Mouse (Mus musculus): Measurements from ENCODE around the gene Pml. TPM values are rescaled to one million over a fixed set of nuclear protein-coding genes. Genes with fewer than 3 reads are reported as not detected.

Pml gene
- total RNA-seq, 2 experiments from 2014 or later: 8.4 to 11.0 TPM

DNA sequence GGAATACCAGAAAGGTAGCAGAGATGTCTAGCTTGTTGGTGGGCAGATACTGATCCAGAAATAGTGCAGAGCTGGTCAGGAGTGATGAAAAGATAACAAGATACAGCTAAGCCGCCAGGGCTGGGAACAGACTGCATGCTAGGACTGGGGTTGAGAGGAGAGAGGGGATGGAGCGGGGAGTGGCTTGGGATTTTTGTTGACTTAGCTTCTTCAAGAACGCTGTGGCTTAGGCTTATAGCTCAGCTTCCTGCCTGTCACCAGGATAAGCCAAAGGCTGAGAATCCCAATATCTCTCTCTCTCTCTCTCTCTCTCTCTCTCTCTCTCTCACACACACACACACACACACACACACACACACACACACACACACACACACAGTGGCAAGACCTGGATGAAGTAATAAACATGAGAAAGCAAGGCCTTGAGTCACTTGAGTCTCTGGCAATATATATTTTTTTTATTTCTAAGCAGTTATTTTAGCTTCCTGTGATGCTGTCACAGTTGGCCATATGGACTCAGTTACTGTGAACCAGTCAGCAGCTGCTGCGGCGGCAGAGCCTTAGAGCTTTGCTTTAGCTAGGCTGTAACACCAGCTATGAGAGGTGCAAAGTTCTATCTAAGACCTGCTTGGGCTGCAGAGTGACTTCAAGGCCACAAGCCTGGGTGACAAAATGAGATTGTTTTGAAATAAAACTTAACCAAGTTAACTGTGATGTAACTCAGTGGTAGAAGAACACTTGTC lies 73.7 kb downstream of the Pml start:
- no peak for DNase-seq (ENCODE audit: extremely low spot score in 1 of 2, low spot score in 1 of 2)

DNA sequence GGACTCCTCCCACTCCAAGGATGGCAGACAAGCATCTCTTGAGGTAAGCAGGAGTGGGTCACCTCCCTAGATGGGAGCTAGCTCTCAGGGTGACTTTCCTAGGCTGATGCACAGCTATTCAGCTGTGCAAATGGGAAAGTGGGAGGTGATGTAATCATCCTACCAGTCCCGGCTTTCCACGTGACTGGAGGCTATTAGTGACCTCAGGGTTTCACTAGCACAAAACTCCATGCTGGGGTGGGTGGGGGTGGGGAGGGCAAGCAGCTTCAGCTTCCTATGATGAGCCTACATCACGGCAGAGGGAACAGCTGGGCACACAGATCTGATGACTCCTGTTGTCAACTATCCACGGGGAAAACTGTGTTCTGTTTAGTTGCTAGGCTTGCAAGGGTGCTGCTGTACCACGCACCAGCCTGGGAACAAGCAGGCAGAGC lies 74.8 kb downstream of the Pml start:
- DNase-seq (ENCODE audit: extremely low spot score in 1 of 2, low spot score in 1 of 2): no peak

DNA sequence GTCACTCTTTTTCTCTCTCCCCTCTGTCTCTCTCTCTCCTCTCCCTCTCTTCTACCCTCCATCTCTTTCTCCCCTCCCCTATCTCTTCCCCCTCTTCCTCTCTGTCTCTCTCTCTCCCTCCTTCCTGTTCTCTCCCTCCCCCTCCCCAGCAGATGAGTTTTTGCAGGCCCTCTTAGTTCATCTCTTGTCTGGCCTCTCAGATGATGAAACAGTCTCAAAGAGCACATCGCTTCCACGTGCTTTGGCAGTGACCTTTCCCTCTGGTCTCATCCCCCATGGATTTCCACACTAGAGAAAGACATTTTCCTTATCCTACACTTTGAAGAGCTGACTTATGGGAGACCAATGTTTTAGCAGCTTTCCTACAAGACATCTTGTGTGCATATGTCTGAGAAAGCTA lies 76.7 kb downstream of the Pml start:
- DNase-seq (ENCODE audit: extremely low spot score in 1 of 2, low spot score in 1 of 2): no peak

DNA sequence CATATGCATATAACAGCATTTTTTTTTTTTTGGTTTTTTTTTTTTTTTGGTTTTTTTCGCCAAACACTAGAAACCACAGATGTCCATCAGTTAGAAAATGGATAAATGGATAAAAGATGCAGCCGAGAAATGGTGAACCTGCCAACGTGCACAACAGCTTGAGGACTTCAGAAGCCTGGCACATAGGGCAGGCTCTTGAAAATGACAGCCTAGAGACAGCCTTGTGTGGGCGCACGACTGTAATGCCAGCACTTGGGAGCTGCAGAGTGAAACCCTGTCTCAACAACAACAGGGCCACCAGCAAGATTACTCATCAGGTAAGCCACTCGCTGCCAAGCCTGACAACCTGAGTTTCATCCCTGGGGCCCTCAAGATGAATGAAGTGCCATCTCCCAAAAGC lies 80.2 kb downstream of the Pml start:
- DNase-seq (ENCODE audit: extremely low spot score in 1 of 2, low spot score in 1 of 2): no peak

DNA sequence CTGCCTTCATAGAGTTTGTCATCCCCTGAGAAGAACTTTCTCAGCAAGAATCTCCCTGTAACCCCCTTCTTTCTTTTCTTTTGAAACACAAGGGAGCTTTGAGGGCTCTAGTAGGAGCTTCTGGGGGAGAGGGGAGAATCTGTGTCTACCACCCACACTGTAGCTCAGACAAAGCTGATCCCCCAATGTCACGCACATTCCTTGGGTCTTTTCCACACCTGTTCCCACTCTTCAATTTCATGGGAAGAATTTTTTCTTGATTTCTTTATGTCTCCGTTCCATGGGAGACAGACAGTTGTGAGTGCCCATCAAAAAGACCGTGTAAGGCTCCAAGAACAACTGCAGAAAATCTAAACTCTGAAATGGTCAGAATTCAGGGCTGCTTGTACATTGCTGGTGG lies 80.7 kb downstream of the Pml start:
- DNase-seq (ENCODE audit: extremely low spot score in 1 of 2, low spot score in 1 of 2): no peak

Small RNAs within 50 kb of the gene (microRNA-seq; reads per million reads assigned to microRNA genes)
- gene Mir6385: 0 reads per million in 2 experiments

Other genes with a start within 250 kb of the Pml start
- 1 to 10 TPM; 1.1 to 3.1 TPM for gene Cyp11a1, start 243.4 kb downstream of the Pml start, total RNA-seq (2021)
- gene Stra6, start 186.0 kb downstream of the Pml start, total RNA-seq (2021): 10 to 100 TPM in 1 of 2 experiments, 1 to 10 TPM in 1; 9.3 to 12.9 TPM
- 1 to 10 TPM in 1 of 2 experiments, under 1 TPM in 1; 0.49 to 2.4 TPM for gene Ccdc33, start 131.0 kb downstream of the Pml start, total RNA-seq (2021)
- gene Islr, start 45.5 kb downstream of the Pml start, total RNA-seq (2021): 10 to 100 TPM; 11.3 to 15.0 TPM
- 100 to 1,000 TPM; 152 TPM for gene Islr2, start 45.5 kb downstream of the Pml start, total RNA-seq (2021)
- gene Stoml1, start 3.4 kb upstream of the Pml start, total RNA-seq (2021): 10 to 100 TPM; 71.3 to 78.6 TPM
- gene Loxl1, start 63.4 kb upstream of the Pml start, total RNA-seq (2021): 1 to 10 TPM; 3.1 to 4.0 TPM
- not detected for gene Tbc1d21, start 120.7 kb upstream of the Pml start, total RNA-seq (2021)
- 100 to 1,000 TPM; 230 to 247 TPM for gene Insyn1, start 238.8 kb upstream of the Pml start, total RNA-seq (2021)

Measured in layer of hippocampus, postnatal 25 days (tissue).